Mouse (Mus musculus) kidney, adult 18-20 months (tissue): ENCODE measurements at regions not wholly inside any gene's neighbourhood (a gene's known extent, or its start where the extent isn't known, plus 50 kb on each side); places are given as distances from the start of the nearest gene placed in this dataset.

ENCODE experiments used
- DNase-seq: peaks from one replicate; pipeline ENCODE4 v3.0.0; 2021

- DNase-seq: no peak
Observed at GRCm38 (mm10) chr8:11145251-11145650, 137.0 kb upstream of the Irs2 start.

GRCm38 (mm10) chr8:11140566-11140965 lies 132.3 kb upstream of the Irs2 start:
- DNase-seq: no peak

- no peak for DNase-seq
Observed at GRCm38 (mm10) chr8:11139294-11139693, 131.0 kb upstream of the Irs2 start.

- no peak for DNase-seq
Observed at GRCm38 (mm10) chr8:11138302-11139020, 130.2 kb upstream of the Irs2 start.

- no peak for DNase-seq
Observed at GRCm38 (mm10) chr8:11136566-11136965, 128.3 kb upstream of the Irs2 start.

DNA sequence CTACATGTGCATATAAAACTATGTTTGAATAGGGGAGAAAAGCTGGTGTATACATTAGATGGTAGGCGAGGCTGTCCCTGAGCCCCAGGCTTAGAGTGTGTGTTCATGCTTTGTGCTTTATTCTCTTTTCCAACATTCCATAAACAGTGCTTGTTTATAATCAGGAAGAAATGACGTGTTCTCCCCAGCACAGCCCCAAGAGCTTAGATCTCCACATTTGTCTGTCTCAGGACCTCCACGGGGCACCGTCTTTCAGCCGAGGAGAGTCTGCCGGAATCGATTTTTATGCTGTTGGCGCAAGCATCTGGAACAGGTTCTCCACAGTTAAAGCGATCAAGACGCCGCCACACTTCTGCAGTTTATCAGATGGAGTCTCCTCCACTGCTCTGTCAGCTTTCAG lies 126.9 kb upstream of the Irs2 start:
- no peak for DNase-seq

GRCm38 (mm10) chr8:11134562-11134961 lies 126.3 kb upstream of the Irs2 start:
- DNase-seq: no peak

DNA sequence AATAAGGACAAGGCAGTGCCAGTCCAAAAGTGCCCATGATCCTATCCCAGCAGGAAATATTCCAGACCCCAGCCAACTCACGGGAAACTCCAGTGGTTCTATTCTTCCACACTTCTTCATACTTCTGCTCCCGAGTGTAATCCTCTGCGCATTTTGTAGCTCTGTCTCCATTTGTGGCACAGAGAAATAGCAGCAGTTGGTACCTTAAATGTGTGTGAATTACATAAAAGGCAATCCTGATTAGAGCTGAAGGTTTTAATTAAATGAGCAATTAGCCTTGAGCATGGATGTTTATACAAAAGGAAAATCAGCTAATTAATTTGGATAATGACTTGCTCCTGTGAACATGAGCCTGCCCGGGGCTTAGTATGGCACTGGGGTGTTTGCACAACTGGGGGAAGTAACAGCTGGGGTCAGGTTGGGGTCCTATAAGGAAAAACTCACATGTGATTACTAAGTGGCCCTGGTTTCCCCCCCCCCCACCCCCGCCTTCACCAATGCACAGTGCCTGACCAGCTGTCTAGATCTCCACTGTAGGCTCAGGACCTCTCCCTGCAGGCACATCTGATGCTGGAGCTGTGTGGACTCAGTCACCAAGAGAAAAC lies 110.9 kb upstream of the Irs2 start:
- DNase-seq: no peak

DNA sequence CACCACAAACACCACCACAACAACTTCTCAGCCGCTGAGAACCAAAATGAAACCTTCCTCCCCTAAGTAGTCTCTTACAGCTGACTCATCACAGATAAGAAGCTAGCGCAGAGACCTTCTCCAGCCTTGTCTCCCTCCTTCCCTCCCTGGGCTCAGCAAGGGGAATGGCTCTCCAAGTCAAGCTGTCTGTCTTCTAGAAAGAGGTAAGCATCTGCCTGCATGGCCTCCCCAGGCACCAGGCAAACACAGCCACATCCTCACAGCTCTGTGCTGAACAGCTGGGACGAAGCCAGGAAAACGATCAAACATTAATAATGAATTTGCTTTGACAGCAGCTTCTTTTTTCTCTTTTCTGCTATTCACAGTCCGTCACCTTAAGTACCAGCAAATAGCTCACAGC lies 108.3 kb upstream of the Irs2 start:
- no peak for DNase-seq

DNA sequence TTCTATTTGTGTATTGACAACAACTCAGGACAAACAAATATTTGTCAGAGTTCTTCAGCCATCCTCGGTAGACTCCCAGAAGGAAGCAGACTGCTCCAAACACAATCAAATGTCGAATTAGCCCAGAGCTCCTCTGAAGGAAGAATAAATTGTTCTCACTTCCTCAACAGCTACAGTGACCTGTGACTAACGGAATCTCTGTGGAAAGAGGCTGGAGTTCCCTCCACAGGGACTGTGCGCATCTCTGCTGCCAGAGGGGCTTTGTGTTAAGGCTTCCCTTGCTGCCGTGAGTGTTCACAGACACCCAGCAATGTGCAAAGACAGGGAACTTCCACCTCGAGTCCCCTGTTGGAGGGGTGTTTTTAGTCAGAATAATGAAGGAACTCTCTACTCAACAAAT lies 107.0 kb upstream of the Irs2 start:
- no peak for DNase-seq

DNA sequence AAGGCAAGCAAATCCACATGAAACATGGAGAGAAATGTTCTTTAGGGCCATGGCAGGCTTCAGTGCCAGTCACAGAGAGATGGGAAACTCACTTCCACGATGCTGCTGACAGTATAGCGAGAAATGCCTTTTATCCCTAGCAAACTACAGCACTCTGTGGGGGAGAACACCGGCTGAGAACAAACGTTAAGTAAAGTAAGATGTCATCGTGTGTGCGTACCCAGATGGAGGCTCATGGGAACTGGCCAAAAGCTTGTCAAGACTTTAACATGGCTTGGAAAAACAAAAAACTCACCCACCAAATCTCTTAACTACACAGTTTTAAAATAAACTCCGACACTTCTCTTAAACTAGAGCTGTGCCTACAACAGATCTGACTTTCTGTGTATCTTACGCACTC lies 106.3 kb upstream of the Irs2 start:
- DNase-seq: no peak

GRCm38 (mm10) chr8:11112908-11113532 lies 104.8 kb upstream of the Irs2 start:
- peak; percentile 13 for DNase-seq

GRCm38 (mm10) chr8:11111987-11112386 lies 103.7 kb upstream of the Irs2 start:
- no peak for DNase-seq

DNA sequence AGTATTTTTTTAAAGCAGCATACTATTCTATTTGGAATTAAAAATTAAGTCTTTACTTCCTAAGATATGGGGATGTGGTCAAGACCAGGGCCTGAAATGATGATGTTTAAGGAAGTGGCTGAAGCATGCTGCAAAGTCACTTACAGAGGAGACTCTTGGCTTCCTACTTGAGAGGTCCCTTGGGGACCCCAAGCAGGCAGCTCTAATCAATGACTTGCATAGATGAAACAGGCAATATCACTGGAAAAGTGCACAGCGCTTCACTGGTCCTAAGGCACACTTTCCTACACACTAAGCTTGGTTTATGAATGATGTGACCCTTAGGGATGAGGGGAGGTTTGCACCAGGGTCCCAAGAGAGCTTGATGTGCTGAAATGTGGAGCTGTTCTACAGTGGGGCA lies 99.2 kb upstream of the Irs2 start:
- DNase-seq: no peak

DNA sequence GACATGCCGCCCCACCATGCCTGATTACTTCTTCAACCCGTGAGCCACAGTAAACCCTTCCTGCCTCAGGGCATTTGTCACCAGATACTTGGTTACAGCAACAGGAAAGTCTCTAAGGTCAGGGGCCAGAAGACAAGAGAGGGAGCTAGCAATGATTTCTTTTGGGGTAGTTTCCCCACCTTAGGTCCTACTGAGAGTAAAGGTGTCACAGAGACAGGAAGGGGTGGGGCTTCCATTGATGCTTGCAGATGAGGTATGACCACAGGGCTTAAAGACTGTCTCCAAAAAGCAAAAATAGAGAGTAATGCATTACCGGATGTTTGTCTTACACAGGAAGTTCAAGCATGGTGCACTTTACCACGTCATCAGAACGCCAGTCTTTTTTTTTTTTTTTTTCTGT lies 98.8 kb upstream of the Irs2 start:
- no peak for DNase-seq

GRCm38 (mm10) chr8:11103745-11104607 lies 95.7 kb upstream of the Irs2 start:
- DNase-seq: no peak

- no peak for DNase-seq
Observed at GRCm38 (mm10) chr8:11100310-11100709, 92.1 kb upstream of the Irs2 start.

GRCm38 (mm10) chr8:11099591-11099855 lies 91.3 kb upstream of the Irs2 start:
- no peak for DNase-seq

GRCm38 (mm10) chr8:11098790-11099590 lies 90.7 kb upstream of the Irs2 start:
- DNase-seq: no peak

GRCm38 (mm10) chr8:11098228-11098778 lies 90.0 kb upstream of the Irs2 start:
- DNase-seq: peak; percentile 76

- no peak for DNase-seq
Observed at GRCm38 (mm10) chr8:11097813-11098212, 89.6 kb upstream of the Irs2 start.

GRCm38 (mm10) chr8:11094516-11094915 lies 86.3 kb upstream of the Irs2 start:
- DNase-seq: no peak

GRCm38 (mm10) chr8:11092348-11092747 lies 84.1 kb upstream of the Irs2 start:
- DNase-seq: no peak
